Mouse (Mus musculus): ENCODE measurements at regions not wholly inside any gene's neighbourhood (a gene's known extent, or its start where the extent isn't known, plus 50 kb on each side); places are given as distances from the start of the nearest gene placed in this dataset.
A peak's percentile ranks its signal among the peaks of the same experiment; 100 is the strongest.

DNA sequence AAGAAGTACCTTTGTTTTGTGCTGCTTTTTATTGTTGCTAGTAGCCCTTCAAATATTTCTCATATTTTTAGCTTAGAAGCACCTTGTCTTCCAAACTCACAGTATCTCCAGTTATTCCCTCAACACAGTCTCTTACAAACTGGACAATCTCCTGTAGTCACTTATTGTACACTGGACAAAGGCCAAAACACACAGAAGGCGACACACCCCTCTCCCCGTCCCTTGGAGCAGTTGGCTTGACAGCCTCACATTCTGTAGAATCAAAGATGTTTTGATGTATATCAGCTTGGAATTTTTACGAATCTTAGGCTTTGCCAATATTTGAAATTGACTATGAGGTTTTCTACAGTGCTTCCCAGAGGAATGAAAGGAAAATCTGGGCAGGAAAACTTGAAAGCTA is 309.8 kb upstream of the Gm5148 start:
- DNase-seq, result no peak

DNA sequence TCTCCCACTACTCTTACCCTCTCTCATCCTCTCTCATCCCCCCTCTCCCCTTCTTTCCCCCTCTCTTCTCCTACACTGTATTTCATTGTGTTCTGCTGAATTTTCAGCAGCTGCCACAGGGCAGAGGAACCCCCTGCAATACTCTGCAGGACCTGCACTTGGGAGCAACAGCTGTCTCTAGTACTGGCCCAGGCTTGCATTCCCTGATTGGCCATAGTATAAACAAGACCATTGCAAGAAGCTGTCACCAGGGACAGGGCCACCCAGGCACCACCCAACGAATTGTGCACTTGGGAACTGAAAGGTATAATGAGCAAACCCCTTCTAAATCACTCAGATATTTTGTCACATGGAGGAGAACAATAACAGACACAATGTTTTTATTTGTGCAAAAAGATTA is 290.5 kb upstream of the Gm5148 start:
- no peak for DNase-seq

DNA sequence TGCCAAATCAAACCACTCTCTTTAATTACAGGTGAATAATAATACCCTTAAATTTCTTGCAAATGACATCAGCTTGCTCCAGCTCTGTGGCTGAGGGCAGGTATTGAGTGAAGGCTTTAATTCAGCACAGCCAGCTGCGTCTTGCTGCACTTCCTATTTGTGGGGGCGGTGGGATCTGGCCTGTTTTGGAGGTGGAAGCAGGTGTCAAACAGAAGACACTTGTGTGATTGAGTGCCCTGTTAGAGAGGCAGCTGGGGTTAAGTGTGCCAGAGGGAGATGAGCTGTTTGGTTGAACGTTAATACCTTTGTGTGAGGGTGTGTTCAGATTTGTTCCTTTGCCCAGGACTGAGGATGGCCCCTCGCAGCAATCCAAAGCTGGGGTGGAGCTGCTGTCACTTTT is 284.9 kb upstream of the Gm5148 start:
- no peak for DNase-seq

DNA sequence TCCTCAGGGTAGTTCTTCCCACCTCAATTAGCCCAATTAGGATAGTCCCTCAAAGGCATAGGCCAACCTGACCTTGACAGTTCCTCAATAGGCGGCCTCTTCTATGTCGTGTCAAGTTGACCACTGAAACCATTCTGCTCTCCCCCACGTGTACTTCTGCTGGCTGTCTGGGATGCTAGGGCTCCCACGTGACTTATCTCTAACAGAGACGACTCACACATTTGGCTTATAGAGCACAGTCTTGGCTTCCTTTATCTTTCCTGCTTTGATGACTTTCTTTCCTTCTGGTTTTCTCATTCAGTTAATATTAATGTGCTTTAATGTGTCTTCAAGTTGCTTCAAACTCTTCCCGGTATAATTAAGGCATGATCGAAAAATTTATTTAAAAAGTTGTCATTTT is 284.0 kb upstream of the Gm5148 start:
- DNase-seq, result no peak

DNA sequence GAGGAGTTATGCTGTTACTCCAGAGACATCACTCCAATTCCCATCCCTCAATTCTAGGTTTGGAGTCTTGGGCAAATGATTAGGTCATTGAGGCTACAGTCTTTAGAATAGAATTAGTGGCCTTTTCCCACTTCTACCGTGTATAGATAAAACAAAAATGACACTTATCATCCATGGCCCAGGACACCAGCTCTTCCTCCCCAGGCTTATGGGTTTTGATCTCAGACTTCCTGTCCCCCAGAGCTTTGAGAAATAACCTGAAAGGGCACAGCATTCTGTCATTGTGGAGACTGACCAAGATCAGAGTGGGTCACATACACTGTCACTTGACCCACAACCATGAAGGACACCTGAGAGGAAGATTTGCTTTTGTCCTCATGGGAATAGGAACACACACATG is 283.3 kb upstream of the Gm5148 start:
- no peak for DNase-seq

DNA sequence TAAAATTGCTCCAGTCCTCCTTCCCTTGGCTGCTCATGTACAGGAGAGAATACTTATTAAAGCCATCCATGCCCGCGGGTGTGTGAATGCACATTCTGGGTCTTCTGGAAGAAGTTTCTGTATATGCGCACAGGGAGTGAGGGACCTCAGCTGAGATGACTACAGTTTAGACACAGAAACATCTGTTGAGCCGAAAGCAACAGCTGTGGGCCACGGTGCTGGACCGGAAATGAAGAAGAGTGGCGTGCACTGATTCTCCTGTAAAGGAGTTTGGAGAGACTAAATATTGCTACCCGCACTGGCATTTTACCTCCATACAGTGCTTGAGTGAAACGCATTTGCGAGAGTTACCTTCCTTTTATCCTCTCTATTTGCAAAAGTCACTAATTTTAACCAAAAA is 278.0 kb upstream of the Gm5148 start:
- DNase-seq, result no peak

DNA sequence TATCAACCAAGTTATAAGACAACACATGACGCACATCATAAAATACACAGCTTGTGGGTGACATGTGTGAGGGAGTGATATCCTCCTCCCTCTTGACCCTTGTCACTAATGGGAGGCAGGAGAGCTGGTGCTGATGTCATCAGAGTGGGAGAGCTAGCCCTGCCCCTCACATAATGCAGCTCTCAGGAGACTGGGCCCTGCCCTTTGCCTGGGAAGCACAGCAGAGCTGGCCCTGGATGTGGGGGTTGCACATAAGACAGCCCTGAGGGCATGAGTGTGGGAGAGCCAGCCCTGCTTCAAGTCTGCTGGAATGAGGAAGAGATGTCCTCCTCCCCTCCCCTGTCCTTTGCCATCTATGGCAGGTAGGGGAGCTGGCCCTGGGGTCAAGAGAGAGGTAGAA is 275.5 kb upstream of the Gm5148 start:
- DNase-seq, result no peak

DNA sequence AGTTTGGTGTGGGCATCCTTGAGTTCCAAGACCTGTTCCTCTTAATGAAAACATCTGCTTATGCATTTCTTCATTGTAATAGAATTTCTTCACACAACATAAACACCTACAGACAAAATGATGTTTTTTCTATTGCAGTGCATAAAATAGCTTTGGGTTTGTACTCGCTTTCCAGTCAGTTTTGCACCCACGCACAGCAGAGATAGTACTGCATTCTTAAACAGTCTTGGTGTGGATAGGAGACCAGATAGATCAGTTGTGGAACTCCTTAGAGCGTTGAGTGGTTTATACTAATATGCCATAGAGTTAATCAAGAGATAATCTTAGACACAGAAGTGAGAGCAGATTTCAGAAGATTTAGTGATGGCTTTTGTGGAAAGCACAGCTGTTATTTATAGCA is 273.7 kb upstream of the Gm5148 start:
- DNase-seq, result no peak

DNA sequence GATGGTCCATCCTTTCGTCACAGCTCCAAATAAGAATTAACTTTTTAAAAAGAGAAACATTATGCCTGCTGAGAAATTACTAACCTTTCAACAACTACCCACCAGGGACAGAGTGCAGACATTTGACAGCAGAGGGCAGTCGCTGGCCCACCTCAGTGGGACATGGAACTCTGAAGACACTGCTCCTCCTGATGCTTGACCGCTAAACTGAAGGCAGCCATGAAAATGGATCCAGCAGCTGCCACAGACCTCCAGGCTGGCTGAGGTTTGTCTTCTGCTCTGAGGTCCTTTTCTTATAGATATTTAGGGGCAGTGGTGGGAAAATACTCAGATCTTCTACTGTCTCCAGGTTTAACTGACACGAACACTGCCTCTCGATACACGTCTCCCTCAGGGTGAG is 265.7 kb upstream of the Gm5148 start:
- DNase-seq, result no peak

DNA sequence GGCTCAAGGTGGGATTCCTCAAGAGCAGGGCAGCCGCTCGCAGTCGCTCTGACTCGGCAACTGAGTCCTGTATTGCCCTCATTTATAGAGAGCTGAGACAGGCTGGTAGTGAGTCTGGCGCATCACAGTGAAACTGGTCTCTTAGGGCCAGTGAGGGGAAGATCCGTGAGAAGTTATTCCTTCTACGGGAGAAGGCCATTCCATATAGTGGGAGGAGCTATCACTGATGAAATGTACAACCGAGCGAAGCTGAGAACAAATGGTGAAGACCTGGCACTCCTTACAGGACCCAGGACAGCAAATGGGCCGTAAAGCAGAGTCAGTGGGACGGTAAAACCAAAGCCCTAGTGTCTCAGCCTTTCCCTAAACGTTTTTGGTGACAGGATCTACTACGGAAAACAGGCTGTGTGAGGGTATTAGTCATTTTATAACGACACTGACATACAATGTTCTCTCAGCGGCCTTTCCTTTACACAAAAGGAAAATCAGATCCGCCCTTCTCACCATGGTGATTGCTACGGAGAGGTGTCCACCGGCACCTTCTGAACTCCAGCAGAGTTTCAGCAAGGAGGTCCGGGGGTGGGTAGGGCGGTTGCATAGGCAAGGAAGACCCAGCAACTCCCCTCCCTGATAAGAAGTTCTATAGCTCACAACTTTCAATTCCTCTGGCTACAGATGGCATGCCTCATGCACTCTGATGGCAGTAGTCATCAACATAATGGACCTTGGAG is 263.6 kb upstream of the Gm5148 start:
- DNase-seq, result no peak

DNA sequence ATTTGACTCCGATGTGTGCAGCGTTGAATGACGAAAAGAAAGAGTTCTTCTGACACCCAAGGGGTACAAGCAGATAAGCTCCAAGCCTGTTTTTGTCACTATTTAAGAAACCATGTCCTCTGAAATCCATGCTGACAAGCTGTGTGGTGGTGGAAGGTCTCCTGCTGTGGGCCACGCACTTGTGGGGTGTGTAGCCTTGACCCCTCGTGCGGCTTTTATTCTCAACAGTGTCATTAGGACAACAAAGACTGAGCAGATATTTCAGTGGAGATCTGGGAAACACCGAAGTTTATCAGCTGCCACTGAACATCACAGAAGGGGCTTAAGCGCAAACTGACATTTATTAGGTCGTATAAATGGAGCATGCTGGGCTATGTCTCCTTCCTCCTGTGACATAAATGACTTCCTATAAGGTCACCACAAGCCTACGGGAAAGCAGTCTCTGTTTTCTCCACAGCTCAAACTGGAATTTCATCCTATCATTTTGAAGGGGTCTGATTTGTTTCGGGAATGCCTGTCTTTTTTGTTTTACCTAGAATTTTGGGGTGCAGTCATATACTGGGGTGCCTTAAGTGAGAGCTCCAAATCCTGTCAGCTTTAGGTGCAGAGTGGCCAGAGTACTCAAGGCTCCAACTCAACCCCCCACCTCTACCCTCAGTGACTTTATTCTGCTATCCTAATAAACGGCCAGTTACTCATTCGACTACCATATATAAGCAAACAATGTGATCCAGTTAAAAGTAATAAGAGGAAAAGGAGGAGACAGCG is 262.9 kb upstream of the Gm5148 start:
- no peak for DNase-seq

DNA sequence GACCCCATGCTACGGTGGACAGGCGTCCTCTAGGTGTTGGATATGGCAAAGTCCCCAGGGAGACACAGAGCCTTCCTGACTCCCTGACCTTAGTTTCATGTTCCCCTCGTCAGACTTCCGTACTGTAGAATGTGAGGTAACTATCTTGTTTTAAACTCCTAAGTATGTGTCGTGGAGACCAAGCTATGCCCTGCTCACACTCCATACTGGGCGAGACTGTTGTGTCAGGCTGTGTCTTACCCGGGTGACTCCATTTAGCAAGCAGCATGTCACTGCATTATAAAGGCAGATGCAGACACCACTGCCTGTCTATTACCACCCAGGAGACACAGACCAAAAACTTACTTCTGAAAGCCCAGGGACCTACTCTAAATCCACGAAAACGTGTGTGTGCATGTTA is 260.4 kb upstream of the Gm5148 start:
- no peak for DNase-seq

DNA sequence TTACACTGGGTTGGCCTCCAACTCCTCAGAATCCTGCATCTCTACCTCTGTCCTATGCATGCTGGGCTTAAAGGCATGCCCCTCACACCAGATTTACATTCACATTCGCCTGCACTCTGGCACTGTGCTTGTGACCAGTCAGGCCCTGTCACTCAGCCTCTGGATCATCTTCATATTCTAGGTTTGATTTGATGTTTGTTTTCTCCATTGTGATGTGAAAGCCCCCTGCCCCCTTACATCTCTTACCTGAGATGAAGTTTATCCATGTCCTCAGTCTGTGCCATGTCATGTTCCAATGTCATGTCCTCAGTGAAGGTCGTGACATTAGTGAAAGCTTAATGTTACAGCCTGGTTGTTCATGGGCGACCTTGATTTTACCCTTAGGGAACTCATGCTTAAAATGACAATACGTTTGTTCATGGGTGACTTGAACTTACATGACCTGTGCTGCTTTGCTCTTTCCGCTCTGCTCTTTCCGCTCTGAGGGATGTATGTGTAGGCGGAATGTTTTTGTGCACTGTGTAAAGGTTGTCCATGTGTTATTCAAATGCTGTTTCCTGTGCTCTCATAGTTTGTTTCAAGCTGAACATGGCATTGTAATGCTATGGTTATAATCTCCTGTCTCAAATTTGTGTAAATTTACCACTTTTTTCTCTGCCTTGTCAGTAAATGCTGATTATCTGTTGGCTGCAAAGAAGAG is 257.3 kb upstream of the Gm5148 start:
- DNase-seq, result no peak

DNA sequence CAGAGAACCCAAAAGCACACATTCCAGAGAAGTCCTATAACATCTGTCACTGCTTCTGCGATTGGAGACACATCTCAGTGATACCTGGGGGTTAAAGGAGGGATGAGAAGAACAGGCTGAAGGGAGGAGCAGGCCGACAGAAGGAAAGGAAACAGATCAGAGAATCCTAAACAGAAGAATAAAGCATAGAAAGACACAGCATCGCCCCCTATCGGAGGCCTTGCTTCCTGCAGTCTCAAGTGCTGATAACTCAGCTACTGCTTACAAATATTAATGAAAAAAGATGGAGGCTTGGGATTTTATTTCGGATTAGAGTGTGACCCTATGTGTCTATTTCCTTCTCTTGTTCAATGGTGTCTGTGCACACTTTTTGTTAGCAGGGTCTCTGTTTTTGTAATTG is 255.6 kb upstream of the Gm5148 start:
- DNase-seq, result no peak

DNA sequence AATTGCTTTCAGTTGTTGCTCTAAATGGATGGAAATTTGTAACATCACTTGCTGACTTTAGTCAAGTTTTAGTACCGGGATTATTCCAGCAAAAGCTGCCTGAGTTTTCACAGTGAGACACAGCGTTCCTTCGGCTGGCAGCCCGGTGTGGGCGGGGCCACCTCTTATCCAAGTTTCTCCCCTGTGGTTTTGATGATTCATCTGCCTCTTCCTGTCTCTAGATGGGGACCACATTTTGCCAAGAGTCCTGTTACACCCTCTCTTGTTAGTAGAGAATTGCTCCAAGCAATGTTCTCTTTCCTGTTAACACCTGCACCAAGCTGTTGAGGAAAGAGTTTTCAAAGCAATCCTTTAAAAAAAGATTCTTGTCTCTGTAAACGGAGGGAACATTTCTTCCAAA is 254.2 kb upstream of the Gm5148 start:
- DNase-seq, result peak; percentile 54 to 70

DNA sequence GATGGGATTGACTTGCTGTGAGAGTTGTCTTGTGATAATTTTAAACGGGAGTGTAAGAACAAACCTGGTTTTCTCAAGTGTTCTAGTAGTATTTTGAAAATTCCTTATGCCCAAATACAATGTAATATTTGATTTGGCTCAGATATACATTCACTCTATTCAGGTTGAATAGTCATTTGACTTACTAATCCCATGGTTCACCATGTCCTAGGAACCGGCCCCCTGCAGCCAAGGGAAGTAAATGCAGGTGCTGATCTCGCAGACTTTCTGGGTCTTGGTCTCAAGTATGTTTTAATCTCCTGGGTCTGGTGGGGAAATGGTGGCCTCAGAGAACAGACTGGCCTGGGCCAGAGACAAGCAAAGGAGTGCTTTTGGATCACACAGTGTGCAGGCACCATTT is 253.2 kb upstream of the Gm5148 start:
- no peak for DNase-seq

DNA sequence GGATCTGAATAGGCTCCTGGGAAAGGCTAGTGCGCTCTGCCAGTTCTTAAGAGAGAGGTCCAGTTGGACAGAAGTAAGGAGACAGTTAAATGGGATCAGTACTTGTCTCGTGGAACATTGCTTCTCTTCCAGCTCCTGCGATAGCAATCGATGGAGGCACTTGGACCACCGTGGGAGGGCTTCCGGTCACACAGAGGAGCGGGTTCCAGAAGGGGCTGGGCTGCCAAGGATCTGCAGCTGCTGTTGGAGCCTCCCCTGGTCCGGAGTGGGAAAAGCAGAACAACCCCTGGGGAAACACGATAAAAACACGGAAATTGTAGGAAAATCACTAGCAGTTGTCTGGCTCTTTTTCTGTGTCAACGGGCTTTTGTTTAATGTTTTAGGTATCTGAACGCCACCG is 252.3 kb upstream of the Gm5148 start:
- DNase-seq, result peak; percentile 39 to 47

DNA sequence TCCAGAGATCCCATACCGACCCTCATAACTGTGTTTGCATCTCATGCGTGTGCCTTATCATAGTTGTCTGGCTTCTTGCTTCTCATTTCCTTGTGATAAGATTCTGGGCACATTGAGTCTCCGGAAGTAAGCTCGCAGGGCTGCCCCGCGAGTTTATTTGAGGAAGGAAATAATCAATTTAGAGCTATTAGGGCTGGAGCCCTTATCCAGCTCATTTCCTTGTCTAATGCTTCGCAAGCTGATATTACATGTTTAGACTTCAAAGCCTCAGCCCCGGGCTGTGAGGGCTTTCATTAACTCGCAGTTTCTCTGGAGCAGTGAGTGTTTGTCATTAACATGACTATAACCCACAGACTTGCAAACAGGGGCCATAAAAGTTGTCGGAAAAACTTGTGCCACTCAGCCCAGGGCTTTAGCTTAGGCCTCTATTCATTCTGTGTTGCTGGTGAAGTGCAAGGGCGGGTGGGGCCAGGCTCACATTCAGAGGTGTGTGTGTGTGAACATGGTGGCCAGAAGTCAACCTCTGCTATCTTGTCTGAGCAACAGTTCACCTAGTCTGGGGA is 251.0 kb upstream of the Gm5148 start:
- DNase-seq, result peak; percentile 19

DNA sequence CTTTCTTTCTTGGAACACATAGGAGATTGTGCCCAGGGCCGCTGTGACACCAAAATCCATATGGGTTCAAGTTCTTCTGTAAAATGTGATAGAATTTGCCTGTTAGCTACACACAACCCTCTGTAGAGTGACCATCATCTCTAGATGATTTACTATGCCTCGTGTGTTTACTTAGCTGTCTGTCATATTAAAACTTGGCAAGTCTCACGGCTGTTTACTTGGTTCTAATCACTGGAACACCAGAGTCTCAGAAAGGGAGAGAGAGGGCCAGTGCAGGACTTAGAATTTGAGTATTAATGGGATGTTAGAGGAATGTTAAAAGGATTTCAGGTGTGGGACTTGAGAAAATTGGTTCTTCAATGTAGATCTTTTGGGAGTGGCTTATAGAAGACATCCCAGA is 248.6 kb upstream of the Gm5148 start:
- DNase-seq, result no peak

DNA sequence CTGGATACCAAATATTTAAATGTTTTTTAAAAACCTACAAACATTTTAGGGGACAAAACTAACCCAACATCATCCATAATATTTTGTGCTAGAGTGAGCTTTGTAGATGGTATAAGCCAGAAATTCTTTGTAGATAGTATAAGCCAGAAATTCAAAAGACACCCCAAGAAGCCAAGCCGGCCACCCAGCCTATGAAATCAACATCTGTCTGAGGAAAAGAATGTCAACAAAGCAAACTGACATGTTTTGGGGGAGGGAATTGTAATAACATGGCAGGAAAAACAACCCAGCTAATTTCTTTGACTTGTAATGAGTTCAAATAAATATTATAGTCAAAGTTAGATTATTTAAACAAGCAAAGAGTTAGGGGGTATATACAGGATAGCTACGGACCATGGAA is 246.9 kb upstream of the Gm5148 start:
- DNase-seq, result no peak

DNA sequence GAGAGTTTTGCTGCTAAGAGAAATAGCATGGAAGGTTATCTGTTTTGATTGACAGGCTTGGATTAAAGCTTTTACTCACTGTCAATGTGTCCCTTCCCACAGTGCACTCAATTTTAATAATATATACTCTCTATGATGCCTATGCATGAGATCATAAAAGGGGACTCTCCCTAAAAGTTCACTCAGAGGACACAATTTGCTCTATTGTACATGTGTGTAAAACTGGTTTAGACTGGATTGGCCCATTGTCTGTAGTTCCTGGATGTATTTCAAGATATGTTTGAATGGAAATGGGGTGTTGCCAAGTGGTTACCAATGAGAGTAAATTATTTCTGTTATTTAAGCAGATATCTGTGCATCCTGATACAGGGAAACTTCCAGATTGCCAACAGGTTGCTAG is 244.4 kb upstream of the Gm5148 start:
- DNase-seq, result no peak

DNA sequence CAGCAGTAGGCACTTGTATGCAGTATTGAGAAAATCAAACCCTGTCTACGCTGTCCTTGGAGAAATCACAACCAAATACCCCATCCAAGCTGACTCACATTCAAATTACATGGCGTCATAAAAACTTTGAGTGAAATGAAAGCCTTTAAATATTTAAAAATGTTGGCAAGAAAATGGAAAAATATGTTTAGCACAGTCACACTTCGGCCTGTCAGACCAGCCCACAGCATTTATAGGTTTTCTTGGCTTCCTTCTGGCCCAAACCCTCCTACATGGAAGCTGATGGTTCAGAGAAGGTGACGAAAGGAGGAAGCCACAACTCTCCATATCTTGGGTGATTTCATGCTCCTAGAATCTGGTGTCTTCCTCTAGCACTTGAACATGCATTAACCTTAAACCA is 240.9 kb upstream of the Gm5148 start:
- DNase-seq, result no peak

DNA sequence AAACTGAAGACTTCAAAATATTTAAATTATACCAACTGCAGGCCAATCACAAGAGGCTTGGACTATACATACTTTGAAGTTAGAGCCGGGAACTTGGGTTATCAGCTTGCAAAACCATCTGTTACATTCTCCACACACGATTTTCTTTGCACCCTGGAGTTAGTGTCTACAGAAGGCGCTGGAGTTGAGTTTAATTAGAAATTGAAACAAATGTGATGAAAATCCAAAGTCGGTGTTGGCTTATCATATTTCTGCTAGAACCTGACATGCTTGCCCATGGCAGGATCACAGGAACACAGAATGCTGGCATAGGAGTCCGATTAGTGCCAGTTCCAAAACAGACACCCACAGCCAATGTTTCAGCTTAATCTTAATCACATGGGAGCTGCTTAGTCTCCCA is 239.8 kb upstream of the Gm5148 start:
- DNase-seq, result no peak

DNA sequence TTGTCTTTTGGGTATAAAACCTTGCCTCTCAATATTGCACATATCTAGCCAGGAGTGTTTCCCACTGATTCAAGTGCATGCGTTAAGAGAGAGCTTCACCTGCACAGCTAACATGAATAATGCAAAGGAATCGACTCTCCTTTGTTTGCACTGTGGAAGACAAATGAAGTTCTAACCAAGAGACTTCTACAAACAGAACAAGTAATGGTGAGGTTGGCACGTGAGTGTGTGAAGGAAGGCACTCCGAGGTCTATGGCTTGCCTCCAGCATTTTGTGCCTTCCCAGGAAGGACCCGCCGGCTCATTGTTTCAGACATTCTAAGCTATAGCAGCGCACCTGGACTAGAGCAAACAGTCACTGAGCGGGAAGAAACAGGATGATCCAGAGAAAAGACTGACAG is 238.5 kb upstream of the Gm5148 start:
- no peak for DNase-seq

Data from kidney, adult 8-10 months (tissue).